Mouse (Mus musculus) gastrocnemius, postnatal 25 days (tissue): ENCODE measurements around the gene Hsd17b3. TPM values are rescaled to one million over a fixed set of nuclear protein-coding genes. Genes with fewer than 3 reads are reported as not detected.

Experiments
- DNase-seq: peaks from one replicate; pipeline ENCODE4 v3.0.0; 2022
- total RNA-seq, 2 experiments: library from RNA; stranded (reverse); gene quantifications; 1 replicate in 1 of 2; 2 replicates in 1 of 2; pipeline ENCODE4 v1.2.3; 2021

Gene Hsd17b3
- total RNA-seq, 2 experiments from 2014 or later = not detected

- DNase-seq = no peak
Measured at GRCm38 (mm10) chr13:64018586-64019141, 70.4 kb downstream of the Hsd17b3 start.

- no peak for DNase-seq
Measured at GRCm38 (mm10) chr13:64016048-64016447, 73.0 kb downstream of the Hsd17b3 start.

GRCm38 (mm10) chr13:64011157-64011556 is 77.9 kb downstream of the Hsd17b3 start:
- no peak for DNase-seq

Other genes starting within 250 kb of the Hsd17b3 start
- under 1 TPM; 0.72 to 0.88 TPM for gene Slc35d2, start 40.1 kb upstream of the Hsd17b3 start, total RNA-seq
- 10 to 100 TPM; 17.5 to 18.6 TPM for gene Zfp367, start 64.0 kb upstream of the Hsd17b3 start, total RNA-seq
- gene Habp4, start 72.6 kb upstream of the Hsd17b3 start, total RNA-seq = 10 to 100 TPM; 24.6 to 25.2 TPM
- gene Cdc14b, start 186.1 kb upstream of the Hsd17b3 start, total RNA-seq = 1 to 10 TPM; 3.8 to 4.6 TPM
- gene Aaed1, start 223.5 kb upstream of the Hsd17b3 start, total RNA-seq = 10 to 100 TPM; 35.1 to 41.0 TPM